Mouse (Mus musculus) liver, embryonic 14.5 days (tissue): ENCODE results near the gene Slc30a5.

Experiments
- CTCF ChIP-seq: IDR thresholded peaks from 2 replicates; pipeline ENCODE4 v1.5.1; 2016; ENCODE audit warnings: antibody characterized with exemption, low read depth, control low read depth
- EP300 ChIP-seq: IDR thresholded peaks from 2 replicates; pipeline ENCODE4 v1.6.1; 2016; ENCODE audit warnings: antibody characterized with exemption, low read depth

- TF ChIP-seq CTCF: no peak
- no peak for TF ChIP-seq EP300
These were observed 57.8 kb downstream of the Slc30a5 start, which contains the start of gene Cenph for GRCm38 (mm10) chr13:100775252-100776055.
